Mouse (Mus musculus) testis, postnatal 10 days (tissue): ENCODE measurements around the gene Sacs.
A peak's percentile ranks its signal among the peaks of the same experiment; 100 is the strongest.
"Not testable (repeated sequence)": the region's sequence is repeated elsewhere in the genome, so short reads cannot be mapped to it uniquely, and the experiment has no call there.

Experiments used
- DNase-seq: peaks from one replicate; pipeline ENCODE4 v3.0.0; 2021; ENCODE audit warnings: low spot score

Gene Sacs

DNA sequence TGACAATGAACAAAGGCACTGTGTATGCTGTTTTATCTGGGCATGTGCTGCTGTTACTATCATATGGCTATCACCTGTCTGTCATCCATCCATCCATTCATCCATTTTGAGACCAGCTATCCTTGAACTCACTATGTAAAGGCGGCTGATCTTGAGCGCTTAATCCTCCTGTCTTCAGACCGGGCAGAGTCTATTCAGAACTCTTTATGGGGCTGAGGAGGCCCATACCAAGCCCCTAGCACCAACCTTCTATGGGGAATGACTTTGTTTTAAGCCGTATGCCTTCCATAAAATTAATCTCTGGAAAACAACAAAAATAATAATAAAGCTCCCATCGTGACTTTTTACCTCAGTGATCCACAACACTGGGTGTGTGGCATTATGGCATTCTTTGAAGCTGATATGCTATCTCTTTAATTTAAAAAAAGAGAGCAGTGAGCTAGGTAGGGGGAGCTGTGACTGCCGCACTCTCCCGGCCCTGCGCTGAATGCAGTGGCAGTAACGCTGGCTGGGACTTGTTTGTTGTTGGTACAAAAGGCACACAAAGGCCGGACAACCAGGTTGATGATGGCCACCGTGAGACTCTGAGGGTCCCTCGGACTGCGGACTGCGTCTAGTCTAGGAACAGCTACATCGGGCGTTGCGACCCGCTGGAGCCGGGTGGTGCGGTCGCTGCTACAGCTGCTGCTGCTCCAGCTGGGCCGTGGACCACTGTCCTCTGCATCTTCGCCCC lies at the start of gene Sacs:
TSS of gene Sacs (plus strand) at position 464 of the 733 bp plus-strand sequence.
- DNase-seq: no peak

DNA sequence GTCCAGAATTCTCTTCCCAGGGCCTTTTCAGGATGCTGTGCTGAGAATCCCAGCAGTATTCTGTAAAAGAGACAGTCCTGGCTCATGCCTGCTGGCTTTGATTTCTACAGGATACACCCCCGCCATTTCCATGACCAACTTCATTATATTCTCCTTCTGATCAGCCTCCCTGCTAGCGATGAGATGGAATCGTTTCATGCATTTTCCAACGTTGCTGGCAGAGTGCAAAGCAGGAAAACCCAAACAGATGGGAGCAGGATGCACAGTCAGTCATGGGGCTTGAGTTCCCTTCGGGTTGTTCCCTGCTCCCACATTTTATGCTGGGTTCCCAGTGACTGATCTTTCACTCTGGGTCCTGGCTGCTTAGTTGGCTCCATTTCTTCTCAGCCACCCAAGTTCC lies 47.3 kb upstream of the Sacs start:
- DNase-seq: no peak

- no peak for DNase-seq
Measured at GRCm38 (mm10) chr14:61092073-61092472, 46.2 kb upstream of the Sacs start.

DNA sequence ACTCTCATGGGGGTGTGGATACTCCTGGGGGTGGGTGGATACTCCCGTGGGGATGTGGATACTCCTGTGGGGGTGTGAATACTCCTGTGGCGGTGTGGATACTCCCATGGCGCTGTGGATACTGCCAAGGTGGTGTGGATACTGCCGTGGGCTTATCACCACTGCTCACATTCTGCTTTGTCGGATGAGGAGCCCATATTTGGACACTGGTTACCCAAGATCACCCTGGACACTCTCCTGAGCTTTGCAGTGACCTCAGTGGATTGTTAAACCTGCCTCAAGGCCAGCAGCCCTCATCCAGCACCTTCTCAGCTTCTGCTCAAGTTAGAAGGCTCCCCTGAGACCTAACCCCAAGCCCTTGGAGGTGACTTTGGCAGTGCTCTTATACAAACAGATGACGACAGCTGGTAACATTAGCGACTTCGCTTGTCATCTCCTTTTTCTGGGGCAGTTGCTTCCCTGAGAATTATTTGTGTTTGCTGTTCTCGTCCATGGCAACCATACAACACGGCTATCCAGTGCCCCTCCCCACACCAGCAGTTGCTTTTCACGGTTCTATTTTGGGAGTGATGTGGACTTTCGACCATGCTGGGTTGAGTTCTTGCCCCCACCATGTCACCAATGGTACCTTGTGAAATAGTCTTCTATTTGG lies 40.2 kb upstream of the Sacs start:
- DNase-seq: no peak

- no peak for DNase-seq
Measured at GRCm38 (mm10) chr14:61100736-61101135, 37.5 kb upstream of the Sacs start.

GRCm38 (mm10) chr14:61106404-61106803 lies 31.9 kb upstream of the Sacs start:
- peak; percentile 46 for DNase-seq

DNA sequence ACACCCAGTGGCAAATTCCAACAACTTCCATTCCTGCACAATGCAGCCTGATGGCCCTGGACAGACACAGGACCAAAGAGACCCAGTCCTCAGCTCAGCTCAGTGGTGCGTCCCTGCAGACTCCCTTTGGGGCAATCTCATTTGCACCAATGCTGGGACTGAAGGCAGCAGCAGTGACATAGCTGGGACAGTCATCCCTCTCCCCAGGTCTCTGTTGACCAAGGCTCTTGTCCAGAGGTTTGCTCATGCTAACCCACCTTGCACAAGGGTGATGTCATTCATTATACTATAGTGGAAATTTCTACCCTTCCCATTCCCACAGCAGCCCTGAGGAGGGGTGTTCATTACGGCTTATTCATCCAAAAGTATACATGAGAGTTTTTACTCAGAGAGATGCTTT lies 29.6 kb upstream of the Sacs start:
- no peak for DNase-seq

GRCm38 (mm10) chr14:61112404-61112803 lies 25.9 kb upstream of the Sacs start:
- peak; percentile 91 for DNase-seq

DNA sequence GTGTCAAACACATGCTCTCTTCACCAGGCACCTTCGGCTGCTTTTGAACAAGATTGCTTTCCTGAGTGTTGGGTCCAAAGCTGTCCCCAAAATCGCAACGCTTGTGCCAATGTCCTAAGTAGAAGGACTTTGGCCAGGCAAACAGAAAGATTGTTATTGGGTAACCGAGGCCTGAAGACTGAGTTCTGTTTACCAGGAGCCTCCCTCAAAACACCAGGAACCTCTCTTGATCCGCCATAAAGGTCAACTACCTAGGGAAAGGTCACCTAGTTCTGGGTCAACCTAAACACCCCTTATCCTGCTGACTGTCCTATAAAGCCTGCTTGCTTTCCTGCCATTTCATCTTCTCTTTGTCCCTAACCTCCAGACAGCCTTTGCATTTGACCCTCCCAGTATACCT lies 13.5 kb upstream of the Sacs start:
- no peak for DNase-seq

DNA sequence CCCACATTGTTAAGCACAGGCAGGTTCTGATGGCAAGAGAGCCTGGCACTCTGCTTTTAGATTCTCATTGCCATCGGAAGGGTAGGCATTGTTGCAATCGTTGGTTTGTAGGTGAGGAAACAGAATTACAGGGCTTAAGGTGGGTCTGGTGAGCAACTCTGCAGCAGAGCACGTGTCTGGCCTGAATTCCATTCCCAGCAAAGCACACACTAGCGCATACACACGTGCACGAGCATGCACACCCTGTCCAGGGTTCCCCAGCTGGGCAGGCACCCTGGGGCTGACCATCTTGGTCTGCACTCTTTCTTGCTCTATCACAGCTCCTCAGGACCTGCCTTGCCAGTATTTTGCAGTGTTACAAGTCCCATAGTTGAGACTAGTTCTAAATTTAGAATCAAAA lies 13.1 kb upstream of the Sacs start:
- no peak for DNase-seq

GRCm38 (mm10) chr14:61127365-61127764 lies 10.9 kb upstream of the Sacs start:
- DNase-seq: not testable (repeated sequence)

- DNase-seq: no peak
Measured at GRCm38 (mm10) chr14:61128961-61129507, 9.2 kb upstream of the Sacs start.

- no peak for DNase-seq
Measured at GRCm38 (mm10) chr14:61132556-61132955, 5.7 kb upstream of the Sacs start.

DNA sequence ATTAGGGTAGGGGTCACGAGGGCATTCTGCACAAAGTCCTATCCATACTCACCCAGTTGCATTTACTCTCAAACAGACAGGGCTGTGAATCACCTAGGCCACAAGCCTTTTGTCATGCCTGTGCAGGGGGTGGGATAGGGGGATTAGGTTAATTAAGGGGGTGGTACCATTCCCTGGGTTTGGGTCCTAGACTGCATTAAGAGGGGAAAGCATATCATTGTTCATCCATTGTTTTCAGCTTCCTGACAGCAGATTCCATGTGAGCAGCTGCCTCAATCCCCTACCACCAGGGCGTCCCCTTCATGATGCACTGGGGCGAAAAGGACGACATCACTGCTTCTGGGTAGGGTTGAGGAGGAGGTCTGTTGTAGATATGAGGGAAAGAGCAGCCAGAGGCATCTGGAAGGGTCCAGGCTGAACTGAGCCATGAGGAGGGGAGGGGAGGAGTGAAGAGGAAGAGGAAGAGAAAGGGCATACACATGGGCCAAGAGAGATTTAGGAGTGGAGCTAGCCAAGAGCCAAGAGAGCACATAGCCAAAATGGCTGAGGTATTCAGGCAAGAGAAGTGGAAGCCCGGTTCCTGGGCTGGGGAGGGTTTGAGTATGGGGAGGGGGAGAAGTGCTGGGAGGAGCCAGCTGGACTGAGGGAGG lies 3.8 kb upstream of the Sacs start:
- no peak for DNase-seq

- no peak for DNase-seq
Measured at GRCm38 (mm10) chr14:61137410-61137809, 847 bp upstream of the Sacs start.

DNA sequence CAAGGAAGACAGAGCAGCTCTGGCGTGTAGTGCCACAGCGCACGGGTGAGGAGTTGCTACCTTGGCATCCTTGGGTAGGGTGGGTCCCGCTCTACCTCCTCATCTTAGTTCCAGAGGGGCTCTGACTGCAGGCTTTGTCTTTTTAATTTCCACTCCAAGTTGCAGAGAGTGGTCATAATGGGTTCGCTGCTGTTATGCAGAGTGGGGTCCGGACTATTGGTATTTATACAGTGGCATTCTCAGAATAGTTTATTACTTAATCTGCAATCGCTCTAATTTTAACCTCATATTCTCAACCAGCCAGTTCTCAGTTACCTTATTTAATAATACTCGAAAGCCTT lies 440 bp downstream of the Sacs start:
- DNase-seq: no peak

- DNase-seq: no peak
Measured at GRCm38 (mm10) chr14:61143358-61143757, 5.1 kb downstream of the Sacs start.

DNA sequence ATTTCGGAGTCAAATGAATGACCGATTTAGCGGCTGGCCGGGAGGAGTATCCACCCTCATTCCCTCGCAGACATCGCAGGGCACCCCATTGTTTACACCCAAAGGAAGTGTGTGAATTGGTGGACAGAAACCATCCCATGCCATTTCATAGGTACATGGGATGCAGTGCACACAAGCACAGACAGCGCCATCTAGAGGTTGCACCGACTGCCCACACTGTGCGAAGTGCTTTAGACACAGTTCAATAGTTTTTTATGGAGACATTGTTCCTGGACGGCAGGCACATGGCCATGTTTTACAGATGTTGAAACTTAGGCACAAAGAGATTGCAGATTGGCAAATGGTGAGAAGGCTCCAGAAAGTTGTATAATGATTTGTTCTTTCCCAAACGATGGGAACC lies 5.6 kb downstream of the Sacs start:
- DNase-seq: peak; percentile 50

GRCm38 (mm10) chr14:61150416-61150815 lies 12.2 kb downstream of the Sacs start:
- DNase-seq: not testable (repeated sequence)

- DNase-seq: no peak
Measured at GRCm38 (mm10) chr14:61154900-61155585, 16.8 kb downstream of the Sacs start.

- DNase-seq: no peak
Measured at GRCm38 (mm10) chr14:61155687-61156086, 17.4 kb downstream of the Sacs start.

- not testable (repeated sequence) for DNase-seq
Measured at GRCm38 (mm10) chr14:61157426-61157825, 19.2 kb downstream of the Sacs start.
